Comparison of ENCODE assay signal across 8 mouse cellular contexts in genomic region chr3:93554981-93555877, GRCm38 (mm10). TPM values are rescaled to one million over a fixed set of nuclear protein-coding genes. Genes with fewer than 3 reads are reported as not detected.
DNase-seq lines count a peak whose midpoint lies in the region; ATAC-seq lines count a peak whose summit lies in the region.

Gene S100a10, plus strand, starts transcription at chr3:93555080.

- no peaks in the 10 kb centered on the region for H3K4me1 ChIP-seq in limb, embryonic 11.5 days (ENCODE audit: control insufficient read depth, insufficient read depth, low read length)
- no peaks in the 10 kb centered on the region for H3K4me1 ChIP-seq in midbrain, embryonic 11.5 days (ENCODE audit: control insufficient read depth, insufficient read depth, low read length)

- intact Hi-C loops in gastrocnemius, postnatal 36 days (cut with DNase I) = no loop called here

- H3K4me2 ChIP-seq in limb, embryonic 11.5 days (ENCODE audit: low read depth, severe bottlenecking) = peak within 1 kb of the TSS; percentile 88
- H3K4me2 ChIP-seq in midbrain, embryonic 11.5 days = peak within 1 kb of the TSS; percentile 85

- no peak within 1 kb of the TSS for H3K27ac ChIP-seq in limb, embryonic 11.5 days (replicated peaks; ENCODE audit: low read depth, low read length)
- no peak within 1 kb of the TSS for H3K27ac ChIP-seq in midbrain, embryonic 11.5 days (ENCODE audit: low read depth, low read length)

- 2% methylated on average over 37 of the region's 39 CpGs for WGBS in limb, embryonic 11.5 days
- 5% methylated on average over 33 of the region's 39 CpGs for WGBS in midbrain, embryonic 11.5 days

- peak within 1 kb of the TSS; percentile 49 for H3K4me3 ChIP-seq in limb, embryonic 11.5 days (ENCODE audit: low read depth, low read length)
- H3K4me3 ChIP-seq in midbrain, embryonic 11.5 days (ENCODE audit: low read depth, low read length) = peak within 1 kb of the TSS; percentile 50

- H3K9me3 ChIP-seq in limb, embryonic 11.5 days (ENCODE audit: control insufficient read depth, low read length) = no peaks in the 10 kb centered on the region
- H3K9me3 ChIP-seq in midbrain, embryonic 11.5 days (ENCODE audit: control insufficient read depth, low read length) = no peaks in the 10 kb centered on the region

- no peaks in the 10 kb centered on the region for H3K36me3 ChIP-seq in limb, embryonic 11.5 days (ENCODE audit: control insufficient read depth, insufficient read depth, low read length)
- H3K36me3 ChIP-seq in midbrain, embryonic 11.5 days (ENCODE audit: control insufficient read depth, insufficient read depth, low read length) = no peaks in the 10 kb centered on the region

- peak; percentile 33 to 47 for DNase-seq in cerebellum, postnatal 10 days
- no peak for DNase-seq in cerebellum, adult 9-11 months
- peak; percentile 5 to 7 for DNase-seq in cerebellum, postnatal 36 days
- DNase-seq in gastrocnemius, postnatal 36 days = peak; percentile 66 to 72
- DNase-seq in limb, embryonic 11.5 days (ENCODE audit: low spot score) = peak; percentile 62
- peak; percentile 91 for DNase-seq in midbrain, embryonic 11.5 days (ENCODE audit: low spot score, missing footprints)
- peak; percentile 78 to 80 for DNase-seq in spleen, adult 18-20 months

- H3K9ac ChIP-seq in limb, embryonic 11.5 days (ENCODE audit: low read length) = peak within 1 kb of the TSS; percentile 72
- H3K9ac ChIP-seq in midbrain, embryonic 11.5 days (ENCODE audit: low read length) = peak within 1 kb of the TSS; percentile 72

- no peaks in the 10 kb centered on the region for H3K27me3 ChIP-seq in limb, embryonic 11.5 days (ENCODE audit: control insufficient read depth, insufficient read depth, low read length)
- 0 out of 2 replicates have a peak, but pooled peaks cover 2% of the 10 kb centered on the region for H3K27me3 ChIP-seq in midbrain, embryonic 11.5 days (ENCODE audit: control insufficient read depth, insufficient read depth, low read length)

- ATAC-seq in inflammation-experienced regulatory T-cells, adult 6 months = peak; percentile 67
- peak; percentile 79 for ATAC-seq in limb, embryonic 11.5 days (ENCODE audit: insufficient number of reproducible peaks, low FRiP score, low TSS enrichment, low read depth)
- peak; percentile 85 for ATAC-seq in midbrain, embryonic 11.5 days (ENCODE audit: low FRiP score)

RNA-seq across cellular contexts. Expression of gene S100a10, which starts in this region (rescaled TPM):
- 10 to 100 TPM; 38.8 to 50.5 TPM for total RNA-seq in gastrocnemius, postnatal 36 days (2021)
- polyA plus RNA-seq in inflammation-experienced regulatory T-cells, adult 6 months (2017; shearing (Covaris generic)) = 1,000 to 10,000 TPM in 1 of 3 experiments, 100 to 1,000 TPM in 2; 678 to 1,984 (median 706) TPM
- 89.9 and 96.3 TPM in 2 replicates for polyA plus RNA-seq in limb, embryonic 11.5 days (2014; fragmentation: Nextera tagmentation; extraction: Ambion mirVana)
- 181 and 187 TPM in 2 replicates for polyA plus RNA-seq in midbrain, embryonic 11.5 days (2014; fragmentation: Nextera tagmentation; extraction: Ambion mirVana)
